Mouse (Mus musculus) ZHBTc4 (cell line): ENCODE data around the gene Tmem18.
A peak's percentile ranks its signal among the peaks of the same experiment; 100 is the strongest.

Experiments
- DNase-seq: peaks from one replicate; pipeline ENCODE4 v3.0.0-alpha.2; 2011; ENCODE audit warnings: low read depth, low spot score

Gene Tmem18

DNA sequence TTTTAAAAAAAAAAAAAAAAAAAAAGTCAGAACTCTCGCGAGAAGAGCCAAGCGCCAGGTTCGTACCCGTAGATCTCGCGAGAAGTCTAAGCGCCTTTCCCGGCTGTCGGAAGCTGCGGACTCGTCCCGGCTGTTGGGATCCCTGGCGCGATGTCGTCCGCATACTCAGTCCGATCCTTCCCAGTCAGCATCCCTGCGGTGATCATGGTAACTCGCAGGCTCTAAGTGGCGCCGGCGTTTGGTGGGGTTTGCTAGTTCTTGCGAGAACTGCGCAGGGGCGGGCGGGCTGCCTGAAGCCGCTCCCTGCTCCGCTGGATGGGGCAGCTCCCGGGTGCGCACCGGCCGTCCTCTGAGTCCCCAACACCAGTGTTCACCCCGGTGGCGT lies at the start of gene Tmem18:
TSS of gene Tmem18 (plus strand) at position 71 of the 385 bp plus-strand sequence.
- peak; percentile 94 for DNase-seq

DNA sequence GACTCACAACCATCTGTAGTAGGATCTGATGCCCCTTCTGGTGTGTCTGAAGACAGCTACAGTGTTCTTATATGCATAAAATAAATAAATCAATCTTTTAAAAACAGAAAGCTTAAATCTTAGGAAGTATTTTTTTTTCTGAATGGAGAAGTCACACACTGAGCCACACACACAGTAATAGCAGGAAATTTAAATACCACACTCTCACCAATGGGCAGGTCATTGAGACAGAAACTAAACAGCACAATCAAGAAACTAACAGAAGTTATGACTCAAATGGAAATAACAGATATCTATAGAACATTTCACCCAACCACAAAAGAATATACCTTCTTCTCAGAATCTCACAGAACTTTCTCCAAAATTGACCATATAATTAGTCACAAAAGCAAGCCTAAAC lies 26.9 kb upstream of the Tmem18 start:
- no peak for DNase-seq

DNA sequence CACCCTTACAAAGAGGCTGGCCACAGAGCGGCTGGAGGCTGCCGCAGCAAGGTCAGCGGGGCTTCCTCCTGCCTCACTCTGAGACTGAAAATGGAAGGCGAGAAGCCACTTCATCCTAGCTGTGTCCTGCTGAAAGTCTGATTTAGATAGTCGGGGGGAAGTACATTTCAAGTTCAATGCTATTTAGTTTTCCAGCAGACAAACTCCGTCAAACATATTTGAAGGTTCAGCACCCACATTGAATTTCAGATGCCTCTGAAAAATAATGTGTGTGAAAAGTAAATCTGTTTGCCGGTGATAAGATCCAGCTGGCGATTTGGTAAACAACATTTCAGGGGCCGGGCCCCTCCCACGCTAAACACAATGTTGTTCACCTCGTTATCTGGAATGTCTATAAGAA lies 22.8 kb upstream of the Tmem18 start:
- no peak for DNase-seq

DNA sequence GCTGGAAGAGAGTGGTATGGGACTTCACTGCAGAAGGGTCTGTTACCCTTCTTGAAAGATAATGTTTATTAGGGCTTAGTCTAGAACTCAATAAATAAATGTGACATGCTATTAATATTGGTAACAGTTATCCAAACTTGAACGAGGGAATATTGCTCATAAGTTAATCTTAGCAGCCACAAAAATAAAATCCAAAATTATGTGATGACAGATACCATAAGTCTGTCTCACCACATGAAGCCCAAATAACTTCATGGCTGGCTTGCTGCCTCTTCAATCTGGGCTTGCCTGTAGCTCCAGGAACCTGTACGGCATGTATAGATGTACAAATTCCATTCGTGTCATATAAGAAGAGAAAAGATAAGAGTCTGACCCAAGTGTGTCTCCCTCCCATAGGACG lies 12.2 kb upstream of the Tmem18 start:
- DNase-seq, result no peak

DNA sequence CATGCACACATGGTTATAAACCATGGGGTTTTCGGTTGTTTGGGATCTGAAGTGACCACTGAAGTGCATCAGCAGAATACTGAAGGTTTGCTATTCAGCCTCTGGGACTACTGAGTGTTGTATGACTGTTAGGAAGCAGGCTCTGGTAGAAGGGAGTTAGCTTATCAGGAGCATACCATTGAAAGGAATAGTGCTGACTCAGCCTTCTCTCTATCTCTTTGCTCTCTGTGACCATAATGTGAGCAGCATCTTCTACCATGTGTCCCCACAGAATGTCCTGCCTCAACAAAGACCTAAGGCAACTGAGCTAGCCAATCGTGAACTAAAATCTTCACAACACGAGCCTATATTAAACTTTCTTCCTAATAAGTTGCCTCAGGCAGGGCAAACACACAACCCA lies 8.3 kb upstream of the Tmem18 start:
- DNase-seq, result no peak

DNA sequence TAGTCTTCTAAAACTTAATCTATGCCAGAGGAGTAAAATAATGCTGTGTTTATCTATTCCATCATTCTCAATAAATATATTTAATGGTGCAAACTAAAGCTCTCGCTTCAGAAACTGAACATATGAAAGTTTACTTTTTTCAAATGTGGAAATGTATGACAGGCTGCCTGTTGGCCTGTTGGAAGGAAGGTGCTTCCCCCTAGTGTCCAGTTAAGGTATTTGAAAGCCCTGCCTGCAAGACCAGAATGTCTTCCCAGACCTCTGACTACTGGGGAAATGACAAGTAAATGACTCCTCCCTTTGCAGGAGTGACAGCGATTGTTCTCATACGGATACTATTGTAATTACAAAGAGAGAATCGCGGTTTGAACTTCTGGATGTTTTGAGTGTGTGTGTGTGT lies 6.2 kb upstream of the Tmem18 start:
- DNase-seq, result peak; percentile 78

DNA sequence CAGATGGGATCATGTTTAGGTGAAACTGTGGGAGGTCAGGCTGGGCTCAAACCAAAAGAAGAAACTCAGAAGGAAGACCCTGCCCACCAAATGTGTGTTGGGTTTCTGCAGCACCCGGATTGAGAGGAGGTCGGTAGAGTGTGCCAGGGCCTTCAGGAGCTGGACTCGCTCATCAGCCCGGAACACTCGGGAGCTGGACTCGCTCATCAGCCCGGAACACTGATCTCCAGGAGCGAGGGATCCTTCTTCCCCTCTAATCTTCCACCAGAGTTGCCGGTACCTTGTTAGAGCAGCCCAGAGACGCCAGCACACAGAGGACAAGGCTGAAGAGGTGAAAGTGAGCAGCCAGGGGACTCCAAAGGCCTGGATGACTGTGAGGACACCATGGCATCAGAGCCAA lies 2.9 kb upstream of the Tmem18 start:
- no peak for DNase-seq

DNA sequence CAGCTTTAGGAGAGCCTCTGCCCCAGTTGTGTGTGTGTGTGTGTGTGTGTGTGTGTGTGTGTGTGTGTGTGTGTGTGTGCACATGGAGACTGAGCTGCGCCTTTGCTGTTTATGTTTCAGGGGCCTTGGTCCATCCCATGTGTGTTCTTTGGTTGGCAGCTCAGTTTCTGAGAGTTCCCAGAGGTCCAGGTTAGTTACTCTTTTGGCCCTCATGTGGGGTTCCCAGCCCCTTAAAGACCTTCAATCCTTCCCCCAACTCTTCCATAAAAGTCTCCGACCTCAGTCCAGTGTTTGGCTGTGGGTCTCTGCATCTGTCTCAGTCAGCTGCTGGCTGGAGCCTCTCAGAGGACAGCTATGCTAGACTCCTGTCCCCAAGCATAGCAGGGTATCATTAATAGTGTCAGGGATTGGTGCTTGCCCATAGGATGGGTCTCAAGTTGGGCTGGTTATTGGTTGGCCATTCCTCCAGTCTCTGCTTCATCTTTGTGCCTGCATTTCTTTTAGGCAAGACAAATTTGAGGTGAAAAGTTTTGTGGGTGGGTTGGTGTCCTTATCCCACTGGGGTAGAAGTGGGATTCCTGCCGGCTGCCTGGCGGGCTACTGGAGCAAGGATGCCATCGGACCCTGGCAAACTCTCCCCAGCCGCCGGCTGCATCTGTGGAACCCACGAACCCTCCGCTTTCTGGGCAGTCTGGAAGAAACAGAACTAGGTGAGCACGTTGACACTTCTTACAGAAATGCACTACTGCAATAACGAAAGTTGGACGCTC lies 455 bp upstream of the Tmem18 start:
- DNase-seq, result no peak

DNA sequence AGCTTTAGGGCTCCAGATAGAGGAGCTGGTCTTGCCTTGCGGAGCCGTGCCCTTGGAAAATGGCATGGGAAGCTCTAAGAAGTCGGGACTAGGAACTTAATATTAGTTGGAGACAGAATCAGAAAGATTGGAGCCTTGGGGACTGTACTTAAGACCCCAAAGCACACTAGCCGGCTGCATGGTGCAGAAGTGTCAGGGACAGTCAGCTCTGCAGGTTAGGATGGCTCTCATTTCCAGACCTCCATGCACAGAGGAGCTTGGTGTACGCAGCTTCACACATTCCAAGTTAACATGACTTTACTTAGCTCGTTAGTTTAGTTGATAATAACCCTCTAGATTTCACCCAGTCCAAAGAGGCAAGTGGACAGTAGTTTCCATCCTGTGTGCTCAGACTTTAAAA lies 637 bp downstream of the Tmem18 start:
- DNase-seq, result no peak

DNA sequence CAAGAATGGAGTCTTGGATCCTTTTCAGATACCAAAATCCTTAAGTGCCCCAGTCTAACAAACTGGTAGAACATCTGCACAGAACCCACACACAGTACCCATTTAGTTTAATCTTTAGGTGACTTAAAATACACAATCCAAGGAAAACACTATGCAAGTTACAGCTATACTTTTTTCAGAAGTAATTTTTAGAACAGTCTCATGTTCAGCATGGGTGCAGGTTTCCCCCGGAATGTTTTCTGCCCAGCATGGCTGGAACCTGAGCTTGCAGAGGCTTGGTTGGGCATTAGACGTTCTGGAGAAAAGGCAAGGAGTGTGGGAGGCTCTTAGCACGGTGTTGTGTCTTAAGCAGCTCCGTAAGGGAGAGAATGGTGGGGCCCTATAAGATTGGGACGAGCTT lies 7.6 kb downstream of the Tmem18 start:
- DNase-seq, result no peak

DNA sequence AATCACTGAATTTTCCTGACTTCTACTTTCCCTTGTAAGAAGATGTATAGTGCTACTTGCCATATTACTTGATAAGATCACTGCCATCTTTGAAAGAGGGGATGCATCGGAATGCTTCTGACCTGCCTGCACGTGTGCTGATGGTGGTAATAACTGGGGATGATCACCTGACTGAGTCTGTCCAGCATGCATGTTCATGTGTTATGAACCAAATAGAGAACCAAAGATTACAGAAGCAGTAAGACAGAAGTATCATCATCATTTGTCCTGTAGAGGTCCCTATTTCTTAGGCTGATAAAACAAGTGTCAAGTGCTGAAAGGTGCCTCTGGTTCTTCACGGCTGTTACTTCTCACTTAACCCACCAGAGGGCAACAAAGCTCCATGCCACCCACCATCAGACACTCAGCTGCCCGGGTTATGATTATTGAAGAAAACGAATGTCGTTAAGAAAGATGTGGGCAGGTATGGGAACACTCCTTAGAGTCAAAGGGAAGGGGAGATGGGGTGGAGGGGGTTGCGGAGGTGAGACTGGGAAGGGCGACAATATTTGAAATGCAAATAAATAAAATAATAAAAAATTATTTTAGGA lies 12.7 kb downstream of the Tmem18 start:
- peak; percentile 84 for DNase-seq

DNA sequence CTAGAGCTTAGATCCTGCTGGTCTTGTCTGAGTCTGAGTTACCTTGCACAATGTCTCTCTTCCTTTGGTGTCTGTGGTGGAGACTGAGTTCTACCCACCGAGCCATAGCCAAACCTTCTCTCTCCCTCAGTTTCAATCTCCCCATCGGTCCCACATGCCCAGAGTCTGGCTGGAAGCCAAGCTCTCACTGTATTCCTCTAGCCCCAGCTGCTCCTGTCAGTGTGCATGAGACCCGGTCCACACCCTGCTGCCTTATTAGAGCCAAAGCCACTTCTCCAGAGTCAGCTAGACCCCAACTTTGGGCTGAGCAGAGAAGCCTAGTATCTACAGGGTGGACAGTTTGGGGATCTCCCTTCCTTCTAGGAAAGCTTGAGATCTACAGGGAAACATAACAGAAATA lies 14.7 kb downstream of the Tmem18 start:
- no peak for DNase-seq

DNA sequence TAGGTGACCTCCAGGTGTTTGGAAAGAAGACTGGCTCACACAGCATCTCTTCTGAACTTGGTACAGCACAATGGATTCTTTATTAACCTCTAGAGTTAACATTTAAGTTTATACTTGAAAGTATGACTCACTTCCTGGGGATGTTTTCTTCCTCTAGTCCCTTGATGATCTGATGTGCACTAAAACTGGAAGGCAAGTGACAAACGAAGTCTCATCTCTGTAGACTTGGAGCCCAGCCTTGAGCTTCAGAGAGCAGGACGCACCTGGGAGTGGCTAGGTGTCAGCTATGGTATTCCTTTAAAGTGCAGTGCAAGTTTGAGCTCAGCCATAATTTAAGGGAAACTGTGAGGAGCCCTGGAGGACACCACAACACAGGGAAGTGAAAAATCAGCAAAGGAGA lies 15.2 kb downstream of the Tmem18 start:
- DNase-seq, result no peak

DNA sequence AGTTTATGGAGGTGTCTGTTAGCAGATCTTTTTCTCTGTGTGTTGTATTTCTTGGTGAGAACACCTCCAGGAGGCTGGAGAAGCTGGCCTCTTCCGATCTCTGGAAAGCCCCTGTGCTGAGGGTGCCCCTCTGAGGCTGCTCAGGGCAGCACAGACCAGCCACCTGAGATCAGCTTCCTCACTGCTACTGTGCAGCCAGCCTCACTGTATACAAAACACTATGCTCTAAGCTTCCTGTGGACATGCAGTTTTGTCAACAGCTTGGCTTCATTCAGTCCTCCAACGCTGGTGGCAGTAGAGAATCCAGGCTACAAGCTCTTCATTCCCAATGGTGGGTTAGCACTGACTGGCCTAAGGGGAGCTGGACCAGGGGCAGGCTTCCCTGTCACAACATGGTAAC lies 15.8 kb downstream of the Tmem18 start:
- DNase-seq, result no peak

DNA sequence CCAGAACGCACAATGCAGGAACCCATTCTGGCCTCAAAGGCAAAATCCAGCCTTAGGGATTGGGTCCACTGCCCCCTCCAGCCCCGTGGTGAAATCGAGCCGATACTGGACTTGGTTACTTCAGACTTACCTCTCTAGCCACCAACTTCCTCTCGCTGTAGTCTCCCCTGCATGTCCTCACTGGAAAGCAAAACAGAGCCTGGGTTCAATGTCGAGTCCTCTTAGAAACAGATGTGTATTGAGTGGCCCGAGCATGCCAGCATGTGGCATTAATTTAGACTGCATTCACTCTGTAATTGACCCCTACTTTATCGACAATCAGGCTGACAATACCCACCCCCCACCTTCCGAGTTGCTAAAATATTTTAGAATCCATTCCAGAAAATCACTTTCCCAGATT lies 19.8 kb downstream of the Tmem18 start:
- DNase-seq, result no peak

DNA sequence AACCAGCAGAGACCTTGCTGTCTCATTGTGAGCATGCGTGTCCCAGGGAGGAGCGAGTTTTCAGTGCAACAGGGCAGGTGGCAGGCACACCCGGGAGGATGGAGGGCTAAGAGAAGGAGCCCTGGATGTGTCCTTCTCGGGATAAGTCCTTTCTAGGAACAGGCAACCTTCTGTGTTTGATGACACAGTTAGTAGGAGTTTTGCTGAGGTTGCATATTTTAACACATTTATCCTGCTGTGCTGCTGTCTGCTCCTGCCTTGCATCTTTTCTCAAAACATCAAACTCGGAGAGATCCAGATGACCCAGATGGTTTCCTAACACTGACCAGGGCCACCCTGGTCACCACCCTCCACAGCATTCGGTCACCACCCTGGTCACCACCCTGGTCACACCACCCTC lies 20.6 kb downstream of the Tmem18 start:
- DNase-seq, result no peak

DNA sequence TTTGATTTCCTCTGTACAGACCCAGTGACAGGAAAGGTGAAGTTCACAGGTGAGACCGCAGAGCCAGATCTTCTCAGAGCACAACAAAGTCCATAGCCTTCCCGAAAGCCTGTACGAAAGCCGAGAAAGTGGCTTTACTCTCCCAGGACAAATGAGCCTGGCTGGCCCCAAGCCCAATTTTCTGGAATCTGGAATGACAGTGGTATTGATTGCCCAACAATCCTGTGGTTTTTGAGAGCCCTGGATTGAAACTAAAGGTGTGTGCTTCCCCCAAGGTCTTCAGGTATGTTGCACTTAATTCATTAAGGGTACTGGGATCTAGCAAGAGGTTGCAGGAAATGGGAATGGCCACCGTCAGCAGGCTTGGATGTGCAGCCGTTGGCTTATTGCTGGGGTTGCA lies 21.7 kb downstream of the Tmem18 start:
- no peak for DNase-seq

DNA sequence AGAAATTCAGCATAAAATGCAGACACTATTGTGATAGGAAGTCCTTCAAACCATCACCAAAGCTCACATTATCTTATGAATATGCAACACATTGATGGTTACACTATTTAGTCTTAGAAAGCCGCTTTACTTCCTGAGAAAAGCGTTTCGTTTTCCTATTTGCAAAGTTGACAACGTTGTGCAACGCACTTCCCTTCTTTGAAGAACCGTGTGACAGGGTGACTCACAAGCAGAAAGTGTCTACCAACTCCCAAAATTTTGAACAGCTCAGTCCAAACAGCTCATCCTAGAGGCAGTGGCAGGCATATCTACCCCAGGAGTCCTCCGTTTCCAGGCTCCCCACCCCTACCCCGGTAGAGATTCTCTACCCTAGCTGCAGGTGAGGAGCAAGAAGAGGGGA lies 22.5 kb downstream of the Tmem18 start:
- DNase-seq, result no peak

DNA sequence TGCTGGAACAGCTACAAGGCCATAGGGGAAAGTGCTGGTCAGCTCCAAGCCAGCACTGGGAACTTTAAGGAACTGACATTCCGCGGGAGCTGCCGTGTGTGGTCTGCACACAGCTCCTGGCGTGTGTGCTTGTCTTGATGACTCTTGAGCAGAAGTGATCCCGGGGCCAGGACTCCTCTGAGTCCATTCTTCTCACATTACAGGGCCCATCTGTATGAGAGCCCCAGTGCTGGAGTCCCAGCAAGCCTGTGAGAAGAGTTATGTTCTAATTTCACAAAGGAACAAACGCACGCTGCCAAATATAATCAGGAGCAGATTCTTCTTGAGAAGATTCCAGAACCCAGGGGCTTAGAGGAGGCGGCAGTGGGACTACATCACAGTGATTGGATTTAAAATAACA lies 34.2 kb downstream of the Tmem18 start:
- peak; percentile 7 for DNase-seq

DNA sequence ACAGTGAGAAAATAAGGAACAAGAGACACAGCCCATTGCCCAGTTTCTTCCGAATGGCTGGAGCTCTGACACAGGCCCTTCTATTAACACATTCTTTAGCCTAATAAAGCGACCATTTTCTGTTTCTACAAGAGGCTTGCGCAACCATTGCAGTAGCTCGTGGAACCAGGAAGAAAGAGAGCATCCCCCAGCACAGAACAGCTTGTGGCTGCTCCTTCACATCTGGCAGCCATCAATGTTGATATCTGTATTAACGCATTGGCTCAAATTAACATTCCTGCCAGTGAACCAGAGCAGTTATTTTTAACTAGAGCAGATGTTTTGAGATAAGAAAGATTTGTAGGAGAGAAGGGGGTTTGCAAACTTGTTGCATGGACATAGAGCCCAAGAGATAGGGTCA lies 44.2 kb downstream of the Tmem18 start:
- no peak for DNase-seq

DNA sequence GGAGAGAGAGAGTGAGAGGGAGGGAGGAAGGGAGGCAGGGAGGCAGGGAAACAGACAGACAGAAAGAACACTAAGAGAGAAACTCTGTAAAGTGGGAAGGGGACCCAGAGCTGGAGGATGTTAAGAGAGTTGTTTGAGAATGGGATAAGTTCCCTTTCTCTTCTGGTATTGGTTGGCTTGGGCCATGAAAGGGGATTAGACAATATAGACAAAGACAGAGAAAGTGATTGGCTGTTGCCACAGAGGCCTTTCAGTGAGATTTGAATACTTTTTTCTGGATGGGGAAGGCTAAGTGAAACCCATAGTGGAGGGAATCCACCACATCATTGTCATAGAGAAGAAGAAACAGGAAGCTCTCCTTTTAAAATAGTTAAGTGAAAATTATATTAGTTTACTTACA lies 50.3 kb downstream of the Tmem18 start:
- no peak for DNase-seq
